Mouse (Mus musculus) left cerebral cortex, adult 2 months (tissue): ENCODE measurements at regions not wholly inside any gene's neighbourhood (a gene's known extent, or its start where the extent isn't known, plus 50 kb on each side); places are given as distances from the start of the nearest gene placed in this dataset.

Experiments
- DNase-seq, 2 experiments: peaks; one replicate each; pipeline ENCODE4 v3.0.0; 2021 to 2022; ENCODE audit warnings: low spot score in 2 of 2, mixed read lengths in 1 of 2; ENCODE audit errors: extremely low spot score in 1 of 2
- H3K27ac ChIP-seq: fragments of 200-600 bp; 2 replicates; pipeline ENCODE4 v1.8.1; 2022
- H3K4me3 ChIP-seq: fragments of 200-600 bp; 2 replicates; pipeline ENCODE4 v1.8.1; 2022
- CTCF ChIP-seq: fragments of 200-600 bp; IDR thresholded peaks from 2 replicates; pipeline ENCODE4 v1.8.1; 2022; ENCODE audit warnings: antibody characterized with exemption, mild to moderate bottlenecking, moderate library complexity
- intact Hi-C: fragments of 180-260 bp; cut with DNase I; formaldehyde crosslinking; loops from one replicate; pipeline ENCODE4 v1.15.1; 2025

GRCm38 (mm10) chr14:25295688-25296350 is 163.2 kb upstream of the Zmiz1 start:
- Histone ChIP-seq H3K4me3 (no peak overlapping the region), H3K27ac (no peak overlapping the region)
- no peak for TF ChIP-seq CTCF
- intact Hi-C loops = no loop called here
- DNase-seq = no peak

GRCm38 (mm10) chr14:25299673-25300190 is 159.3 kb upstream of the Zmiz1 start:
- no peak overlapping the region for H3K4me3 ChIP-seq
- TF ChIP-seq CTCF = no peak
- intact Hi-C loops = no loop called here
- no peak overlapping the region for H3K27ac ChIP-seq
- no peak for DNase-seq

GRCm38 (mm10) chr14:25301336-25302031 is 157.5 kb upstream of the Zmiz1 start:
- H3K27ac ChIP-seq = no peak overlapping the region
- no peak for DNase-seq
- TF ChIP-seq CTCF = no peak
- intact Hi-C loops = no loop called here
- H3K4me3 ChIP-seq = no peak overlapping the region

GRCm38 (mm10) chr14:25304391-25304851 is 154.6 kb upstream of the Zmiz1 start:
- peak in 1 of 2 experiments; percentile 24 for DNase-seq
- TF ChIP-seq CTCF = peak; percentile 9
- no peak overlapping the region for H3K4me3 ChIP-seq
- peak overlapping the region; percentile 60 for H3K27ac ChIP-seq
- intact Hi-C loops = no loop called here

- DNase-seq = no peak
- Histone ChIP-seq H3K4me3 (no peak overlapping the region), H3K27ac (no peak overlapping the region)
- no peak for TF ChIP-seq CTCF
- intact Hi-C loops = no loop called here
Observed at GRCm38 (mm10) chr14:25306166-25306565, 152.8 kb upstream of the Zmiz1 start.

GRCm38 (mm10) chr14:25306961-25307654 is 151.9 kb upstream of the Zmiz1 start:
- TF ChIP-seq CTCF = no peak
- intact Hi-C loops = no loop called here
- DNase-seq = no peak
- Histone ChIP-seq H3K27ac (no peak overlapping the region), H3K4me3 (no peak overlapping the region)

GRCm38 (mm10) chr14:25308051-25308450 is 150.9 kb upstream of the Zmiz1 start:
- no peak for DNase-seq
- TF ChIP-seq CTCF = no peak
- intact Hi-C loops = no loop called here

GRCm38 (mm10) chr14:25310671-25311151 is 148.3 kb upstream of the Zmiz1 start:
- Histone ChIP-seq H3K4me3 (no peak overlapping the region), H3K27ac (no peak overlapping the region)
- intact Hi-C loops = loop anchor here (5.0 kb wide), 1 partner anchor 147 kb away; the partner anchor contains the start of gene Zmiz1
- DNase-seq = no peak
- no peak for TF ChIP-seq CTCF

More at GRCm38 (mm10) chr14:25308051-25308450, 150.9 kb upstream of the Zmiz1 start:
- no peak overlapping the region for H3K27ac ChIP-seq
- H3K4me3 ChIP-seq = no peak overlapping the region

GRCm38 (mm10) chr14:25311475-25311874 is 147.5 kb upstream of the Zmiz1 start:
- no peak for DNase-seq
- no peak for TF ChIP-seq CTCF
- intact Hi-C loops = loop anchor here (5.0 kb wide), 1 partner anchor 146 kb away; the partner anchor contains the start of gene Zmiz1
- H3K4me3 ChIP-seq = no peak overlapping the region
- H3K27ac ChIP-seq = no peak overlapping the region

GRCm38 (mm10) chr14:25312135-25312534 is 146.8 kb upstream of the Zmiz1 start:
- intact Hi-C loops = loop anchor here (5.0 kb wide), 1 partner anchor 145 kb away; the partner anchor contains the start of gene Zmiz1
- DNase-seq = no peak
- Histone ChIP-seq H3K27ac (no peak overlapping the region), H3K4me3 (no peak overlapping the region)
- TF ChIP-seq CTCF = no peak; the same call in 1 of the 2 replicates

GRCm38 (mm10) chr14:25312814-25313426 is 146.1 kb upstream of the Zmiz1 start:
- no peak for TF ChIP-seq CTCF
- intact Hi-C loops = loop anchor here (5.0 kb wide), 1 partner anchor 144 kb away; the partner anchor contains the start of gene Zmiz1
- H3K27ac ChIP-seq = no peak overlapping the region
- DNase-seq = no peak
- H3K4me3 ChIP-seq = no peak overlapping the region
